Mouse (Mus musculus): ENCODE results near the gene Ctnna2.

Ctnna2 gene

DNA sequence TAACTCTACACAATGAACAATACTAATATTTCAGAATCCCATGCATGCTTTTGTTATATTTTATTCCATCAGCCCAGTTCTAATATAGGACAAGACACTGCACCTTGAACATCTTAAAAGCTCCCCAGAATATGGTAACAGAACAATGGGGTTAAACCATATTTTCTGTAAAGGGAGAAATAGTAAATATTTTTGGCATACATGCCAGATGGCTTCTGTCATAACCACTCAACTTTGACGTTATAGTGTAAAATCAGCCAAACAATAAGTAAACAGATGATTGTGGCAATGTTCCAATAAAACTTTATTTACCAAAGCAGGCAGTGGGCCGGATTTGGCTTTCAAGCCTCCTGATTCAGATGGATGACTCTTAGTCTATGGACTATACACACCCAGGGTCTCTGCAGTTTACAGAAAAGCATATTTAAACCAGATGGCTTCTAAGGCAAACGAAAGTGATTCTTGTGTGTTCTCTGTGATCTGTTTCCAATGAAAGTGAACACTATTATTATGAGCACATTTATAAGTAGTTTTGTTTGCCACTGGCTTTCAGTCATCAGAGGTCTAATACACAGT lies 557.8 kb downstream of the Ctnna2 start:
- DNase-seq, result no peak

DNA sequence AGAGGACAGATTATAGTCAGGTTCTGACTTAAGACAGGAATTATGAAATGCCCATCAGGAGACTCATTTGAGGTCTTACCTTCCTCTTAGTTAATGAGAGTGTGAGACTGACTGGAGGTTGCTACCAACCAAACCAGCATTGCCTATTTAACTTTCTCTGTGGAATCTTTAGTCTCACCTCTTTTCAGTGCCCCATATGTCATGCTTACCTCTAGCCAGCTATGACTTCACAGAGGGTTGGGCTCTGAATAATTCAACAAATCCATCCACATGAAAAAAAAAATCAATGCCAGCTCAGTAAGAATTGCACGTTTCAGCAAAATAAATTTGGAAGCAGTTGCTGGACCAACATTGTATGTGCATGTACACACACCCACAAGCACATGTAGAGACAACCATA lies 562.5 kb downstream of the Ctnna2 start:
- DNase-seq, result no peak

DNA sequence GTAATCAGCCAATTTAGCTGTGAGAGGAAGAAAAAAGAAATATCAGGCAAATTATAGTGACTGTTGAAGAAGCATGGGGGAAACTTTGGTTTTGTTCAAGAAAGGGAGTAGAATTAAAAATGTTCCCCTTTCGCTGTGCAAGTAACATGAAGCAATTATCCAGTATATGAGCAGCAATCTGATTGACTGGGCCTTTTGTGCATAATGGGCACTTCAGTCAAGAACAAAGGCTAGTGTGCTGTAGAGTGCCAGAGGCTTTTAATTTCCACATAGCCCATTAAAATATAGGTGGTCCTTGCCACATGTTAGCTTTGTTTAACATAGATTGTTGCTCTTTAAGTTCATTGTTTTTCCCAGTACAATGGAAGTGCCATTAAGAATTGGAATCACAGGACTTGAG lies 566.0 kb downstream of the Ctnna2 start:
- no peak for DNase-seq

DNA sequence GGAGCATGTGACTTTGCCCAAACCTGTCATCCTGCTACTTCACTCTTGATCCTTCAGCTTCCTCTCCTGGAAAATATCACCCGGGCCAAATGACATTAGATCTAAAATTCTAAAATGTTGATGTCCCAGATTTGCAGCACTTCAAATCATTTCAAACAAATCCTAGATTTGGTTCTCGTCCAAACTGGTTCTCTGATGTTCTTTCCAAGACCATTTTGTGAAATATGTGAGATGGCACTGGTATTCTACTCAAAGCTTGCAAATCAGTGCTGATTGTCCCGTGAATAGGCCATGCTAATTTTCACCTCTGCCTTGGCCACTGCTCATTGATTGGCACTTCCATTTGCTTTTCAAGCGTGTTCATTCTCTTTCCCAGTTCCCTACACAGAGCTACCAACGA lies 571.0 kb downstream of the Ctnna2 start:
- DNase-seq, result no peak

- DNase-seq, result peak in 1 of 2 experiments; percentile 1
These were observed 578.7 kb downstream of the Ctnna2 start for GRCm38 (mm10) chr6:77400751-77401150.

DNA sequence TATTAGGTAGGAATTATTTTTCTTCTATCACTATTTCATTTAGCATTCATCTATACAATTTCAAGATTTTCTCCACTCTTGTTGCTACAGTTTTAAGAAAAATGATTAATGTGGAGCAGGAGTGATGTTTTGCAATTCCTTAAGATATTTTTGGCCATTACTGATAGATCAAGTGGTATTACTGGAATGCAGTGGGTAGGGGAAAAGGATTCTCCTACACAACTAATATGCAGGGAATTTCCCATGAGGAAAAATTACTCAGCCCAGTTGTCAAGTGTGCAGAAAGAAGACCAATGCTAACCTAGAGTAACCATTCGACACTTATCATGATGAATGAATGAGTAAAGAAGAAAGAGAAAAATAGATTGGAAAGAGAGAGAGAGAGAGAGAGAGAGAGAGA lies 587.8 kb downstream of the Ctnna2 start:
- DNase-seq, result no peak

GRCm38 (mm10) chr6:77381309-77381708 lies 598.2 kb downstream of the Ctnna2 start:
- no peak for DNase-seq

GRCm38 (mm10) chr6:77373132-77373531 lies 606.4 kb downstream of the Ctnna2 start:
- peak; percentile 34 to 39 for DNase-seq

- no peak for DNase-seq
These were observed 608.4 kb downstream of the Ctnna2 start for GRCm38 (mm10) chr6:77371147-77371546.

GRCm38 (mm10) chr6:77358471-77358837 lies 621.0 kb downstream of the Ctnna2 start:
- no peak for DNase-seq

GRCm38 (mm10) chr6:77357748-77358470 lies 621.6 kb downstream of the Ctnna2 start:
- no peak for DNase-seq

DNA sequence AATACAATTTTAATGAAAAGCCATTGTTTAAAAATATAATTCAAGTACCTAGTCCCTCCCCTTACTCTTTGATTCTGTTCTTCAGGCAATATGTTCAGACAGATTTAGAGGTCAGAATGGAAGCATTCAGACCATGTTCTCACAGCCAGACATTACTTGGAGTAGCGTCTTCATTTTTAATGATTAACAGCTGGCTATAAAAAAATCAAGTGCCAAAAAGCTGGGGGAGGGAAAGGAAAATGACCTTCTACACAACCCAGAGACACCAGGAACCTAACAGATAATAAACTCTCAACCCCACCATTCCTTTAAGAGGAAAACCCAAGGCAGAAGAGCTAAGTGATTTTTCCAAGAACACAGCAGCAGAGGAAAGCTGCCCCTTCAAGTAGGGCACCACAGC lies 624.7 kb downstream of the Ctnna2 start:
- DNase-seq, result no peak

- DNase-seq, result no peak
These were observed 635.7 kb downstream of the Ctnna2 start for GRCm38 (mm10) chr6:77343781-77344180.

DNA sequence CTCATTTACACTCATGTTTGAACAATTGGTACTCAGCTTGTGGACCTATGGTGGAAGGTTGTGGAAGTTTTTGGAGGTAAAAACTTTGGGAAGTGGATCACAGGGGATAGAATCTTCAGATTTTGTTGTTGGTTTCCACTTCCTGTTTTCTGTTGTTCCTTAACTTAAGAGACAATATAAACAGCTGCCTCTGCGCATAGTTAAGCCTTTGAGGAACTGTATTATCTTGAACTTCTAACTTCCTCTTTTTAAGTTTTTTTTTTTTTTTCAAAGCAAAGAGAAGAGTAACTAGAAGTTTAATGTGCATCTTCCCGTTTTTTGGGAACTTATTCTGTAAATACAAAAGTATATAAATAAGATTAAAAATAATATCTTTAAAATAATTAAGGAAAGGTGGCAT lies 644.0 kb downstream of the Ctnna2 start:
- DNase-seq, result no peak

GRCm38 (mm10) chr6:77324748-77325147 lies 654.8 kb downstream of the Ctnna2 start:
- DNase-seq, result no peak

- no peak for DNase-seq
These were observed 655.2 kb downstream of the Ctnna2 start for GRCm38 (mm10) chr6:77324327-77324726.

DNA sequence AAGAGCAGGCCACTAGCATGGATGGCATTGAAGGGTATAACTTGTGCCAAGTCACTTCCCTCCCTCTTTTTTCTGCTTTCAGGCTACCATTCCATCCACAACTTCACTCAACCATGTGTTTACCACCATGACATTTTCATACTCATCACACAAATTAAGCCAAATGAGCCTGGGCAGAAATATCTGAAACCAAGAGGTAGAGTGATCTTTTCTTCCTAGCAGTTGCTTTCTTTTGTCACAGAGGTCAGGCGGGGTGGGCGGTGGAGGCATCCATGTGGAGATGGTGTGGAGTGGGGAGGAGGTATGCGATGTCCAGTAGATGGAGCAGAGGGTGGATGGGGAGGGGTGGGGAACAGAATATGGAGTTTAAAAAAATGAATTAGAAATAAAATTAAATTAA lies 672.7 kb downstream of the Ctnna2 start:
- no peak for DNase-seq

- no peak for DNase-seq
These were observed 678.2 kb downstream of the Ctnna2 start for GRCm38 (mm10) chr6:77301305-77301704.

DNA sequence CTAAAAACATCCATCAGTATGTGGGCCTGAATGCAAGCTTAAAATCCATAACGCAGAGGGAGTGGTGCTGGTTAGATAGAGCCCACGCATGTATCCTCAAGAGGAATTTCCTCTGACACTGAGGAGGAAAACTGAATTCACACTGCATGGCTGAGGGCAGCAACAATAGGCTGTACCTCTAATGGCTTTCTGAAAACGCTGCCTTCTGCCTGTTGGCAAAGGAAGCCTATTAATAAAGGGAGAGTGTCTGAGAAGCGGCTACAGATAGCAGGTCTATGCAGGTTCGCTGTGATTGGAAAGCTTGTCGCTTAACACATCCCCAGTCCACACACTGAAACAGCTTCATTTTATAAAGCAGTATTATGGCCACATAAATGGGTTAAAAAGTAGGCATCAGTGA lies 688.1 kb downstream of the Ctnna2 start:
- no peak for DNase-seq

- no peak for DNase-seq
These were observed 691.1 kb downstream of the Ctnna2 start for GRCm38 (mm10) chr6:77288402-77288801.

DNA sequence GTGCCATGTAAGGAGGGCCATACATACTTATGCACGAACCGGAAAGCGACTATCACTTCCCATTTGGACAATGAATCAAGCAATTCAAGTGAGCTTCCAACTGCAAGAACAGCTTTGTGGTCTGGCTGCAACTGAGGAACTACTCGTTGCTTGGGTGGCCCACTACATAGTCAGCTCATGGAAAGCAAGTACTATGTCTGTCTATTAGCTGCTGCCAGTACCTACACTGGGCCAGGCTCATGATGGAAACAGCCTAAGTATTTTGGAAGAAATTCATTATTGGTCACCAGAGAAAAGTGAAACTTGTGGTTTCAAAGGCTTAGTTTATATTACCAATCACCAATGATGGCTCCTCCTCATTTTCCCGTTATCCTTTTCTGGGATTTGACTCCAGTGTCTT lies 693.2 kb downstream of the Ctnna2 start:
- no peak for DNase-seq

DNA sequence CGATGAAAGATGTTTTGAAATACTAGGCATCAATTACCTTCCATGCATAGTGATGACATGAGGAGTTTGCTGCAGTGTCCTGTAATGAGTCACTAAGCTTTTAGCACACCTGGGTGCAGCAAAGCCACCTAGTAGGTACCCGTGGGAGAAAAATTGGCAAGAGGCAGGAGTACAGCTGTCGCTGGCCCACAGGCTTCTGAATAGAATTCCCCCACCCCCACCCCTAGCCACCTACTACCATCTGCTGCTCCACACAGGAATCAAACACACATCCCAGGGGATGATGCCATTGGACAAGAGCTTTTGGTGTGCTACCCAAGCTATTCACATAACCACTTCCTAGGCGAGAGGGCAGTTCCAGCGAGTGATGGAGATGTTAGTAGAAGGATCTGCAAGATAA lies 700.7 kb downstream of the Ctnna2 start:
- no peak for DNase-seq

DNA sequence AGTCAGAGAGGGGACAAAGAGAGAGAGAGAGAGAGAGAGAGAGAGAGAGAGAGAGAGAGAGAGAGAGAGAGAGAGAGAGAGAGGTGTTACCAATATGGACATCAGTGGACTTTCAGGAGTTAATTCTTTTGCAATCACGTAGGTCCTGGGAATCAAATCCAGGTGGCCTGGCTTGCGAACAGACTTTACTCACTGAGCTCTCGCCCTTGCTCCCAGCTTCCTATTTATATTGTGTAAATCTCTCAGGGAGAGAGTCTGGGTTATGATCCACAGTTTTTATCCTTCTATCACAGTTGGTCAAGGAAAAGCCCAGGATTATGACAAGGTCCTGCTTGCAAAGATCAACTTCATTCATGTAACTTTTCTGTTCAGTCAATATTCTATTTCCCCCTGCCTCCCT lies 714.3 kb downstream of the Ctnna2 start:
- DNase-seq, result no peak

DNA sequence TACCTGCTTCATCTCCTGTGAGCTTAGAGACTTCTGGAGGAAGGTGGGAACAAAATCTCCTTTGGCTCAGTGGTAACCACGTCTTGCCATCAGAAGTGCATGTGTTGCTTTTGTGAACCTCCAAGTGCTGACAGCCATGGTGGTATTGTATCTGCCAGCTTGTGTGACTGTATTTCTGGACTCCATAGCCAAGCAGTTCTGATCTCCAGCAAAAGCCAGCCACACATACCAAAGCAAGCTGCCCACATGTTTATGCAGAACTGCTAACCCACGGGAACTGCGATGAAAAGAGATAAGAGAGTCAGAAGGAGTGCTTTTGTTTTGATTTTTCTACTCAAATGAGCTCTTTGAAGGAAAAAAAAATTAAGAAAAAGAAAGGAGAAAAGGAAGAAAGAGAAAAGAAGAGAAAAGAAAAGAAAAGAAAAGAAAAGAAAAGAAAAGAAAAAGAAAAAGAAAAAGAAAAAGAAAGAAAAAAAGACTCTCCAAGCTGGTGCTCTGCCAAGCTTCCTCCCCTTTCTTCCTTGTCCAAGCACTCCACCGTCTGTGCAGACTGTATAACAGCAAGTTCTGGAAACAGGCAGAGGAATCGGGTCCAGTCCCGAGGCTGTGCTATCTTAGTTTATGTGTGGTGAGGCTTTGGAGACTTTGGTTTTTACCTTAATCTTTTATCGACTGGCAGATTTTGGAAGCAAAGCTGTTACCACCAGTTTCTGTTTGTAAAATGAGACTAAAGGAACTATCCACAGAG lies 722.0 kb downstream of the Ctnna2 start:
- peak; percentile 30 to 33 for DNase-seq

Measured in kidney, postnatal 4 days (tissue).